Mouse (Mus musculus) forebrain, embryonic 11.5 days (tissue): ENCODE measurements at regions not wholly inside any gene's neighbourhood (a gene's known extent, or its start where the extent isn't known, plus 50 kb on each side); places are given as distances from the start of the nearest gene placed in this dataset.

ENCODE experiments used
- ATAC-seq: fragments of 200-750 bp; cut with Nextera tagmentation; replicated peaks from 2 replicates; pipeline ENCODE4 v1.8.0; 2017; ENCODE audit warnings: moderate TSS enrichment; ENCODE audit not compliant: low FRiP score
- DNase-seq: peaks from one replicate; pipeline ENCODE4 v3.0.0-alpha.2; 2017; ENCODE audit warnings: low spot score
- H3K27ac ChIP-seq: fragments of 300-500 bp; sonication (generic); 2 replicates; pipeline ENCODE4 v1.5.1; 2014; ENCODE audit warnings: low read depth, low read length
- H3K27me3 ChIP-seq: fragments of 300-500 bp; sonication (generic); 2 replicates; pipeline ENCODE4 v1.6.1; 2014; ENCODE audit warnings: mild to moderate bottlenecking, low read length, mixed read lengths; ENCODE audit not compliant: control insufficient read depth, insufficient read depth
- H3K36me3 ChIP-seq: fragments of 300-500 bp; sonication (generic); 2 replicates; pipeline ENCODE4 v1.6.1; 2014; ENCODE audit warnings: mild to moderate bottlenecking, low read length, moderate library complexity, mixed read lengths; ENCODE audit not compliant: control insufficient read depth, insufficient read depth
- H3K4me1 ChIP-seq: fragments of 300-500 bp; sonication (generic); replicated peaks from 2 replicates; pipeline ENCODE4 v1.6.1; 2014; ENCODE audit warnings: low read length, mixed read lengths; ENCODE audit not compliant: control insufficient read depth, insufficient read depth
- H3K4me2 ChIP-seq: fragments of 300-500 bp; sonication (generic); 2 replicates; pipeline ENCODE4 v1.6.1; 2014; ENCODE audit warnings: low read depth, mild to moderate bottlenecking, low read length, moderate library complexity, mixed read lengths; ENCODE audit not compliant: severe bottlenecking
- H3K4me3 ChIP-seq: fragments of 300-500 bp; sonication (generic); 2 replicates; pipeline ENCODE4 v1.5.1; 2014; ENCODE audit warnings: low read depth, low read length
- H3K9ac ChIP-seq: fragments of 300-500 bp; sonication (generic); 2 replicates; pipeline ENCODE4 v1.6.1; 2014; ENCODE audit warnings: low read length
- H3K9me3 ChIP-seq: fragments of 300-500 bp; sonication (generic); 2 replicates; pipeline ENCODE4 v1.6.1; 2016; ENCODE audit warnings: low read length, mixed read lengths; ENCODE audit not compliant: control insufficient read depth
- WGBS: fragments of 180-500 bp; shearing (Covaris S2); extraction: QIAGEN DNeasy Blood & Tissue Kit; methylation state at CpG from one replicate; pipeline ENCODE4 v1.1.7; 2014; 5-methylcytosine and 5-hydroxymethylcytosine counted together

- no peaks in the 10 kb centered on the region for H3K4me1 ChIP-seq
- H3K9ac ChIP-seq: no peak overlapping the region
- ATAC-seq (no peak), DNase-seq (no peak)
- H3K36me3 ChIP-seq: no peaks in the 10 kb centered on the region
- H3K27me3 ChIP-seq: no peaks in the 10 kb centered on the region
- no peaks in the 10 kb centered on the region for H3K9me3 ChIP-seq
- H3K27ac ChIP-seq: no peak overlapping the region
- H3K4me2 ChIP-seq: no peak overlapping the region
- no peak overlapping the region for H3K4me3 ChIP-seq
- 76% methylated on average over 3 of the region's 3 CpGs for WGBS
These were observed 134.8 kb upstream of the Gm5129 start for GRCm38 (mm10) chr5:29870537-29870936.

GRCm38 (mm10) chr5:29875451-29875850 lies 137.5 kb upstream of the Il6 start:
- no peak overlapping the region for H3K4me2 ChIP-seq

GRCm38 (mm10) chr5:29887267-29887841 lies 125.6 kb upstream of the Il6 start:
- no peaks in the 10 kb centered on the region for H3K9me3 ChIP-seq
- H3K36me3 ChIP-seq: no peaks in the 10 kb centered on the region
- no peak overlapping the region for H3K4me2 ChIP-seq
- no peaks in the 10 kb centered on the region for H3K27me3 ChIP-seq
- ATAC-seq (no peak), DNase-seq (no peak)
- no peak overlapping the region for H3K27ac ChIP-seq
- 83% methylated on average over 4 of the region's 4 CpGs for WGBS
- H3K9ac ChIP-seq: no peak overlapping the region
- H3K4me1 ChIP-seq: no peaks in the 10 kb centered on the region
- no peak overlapping the region for H3K4me3 ChIP-seq

More at GRCm38 (mm10) chr5:29875451-29875850, 137.5 kb upstream of the Il6 start:
- DNase-seq: no peak
- H3K27me3 ChIP-seq: no peaks in the 10 kb centered on the region
- no peak overlapping the region for H3K27ac ChIP-seq
- no peaks in the 10 kb centered on the region for H3K36me3 ChIP-seq
- ATAC-seq: no peak
- no peaks in the 10 kb centered on the region for H3K4me1 ChIP-seq
- 71% methylated on average over 1 of the region's 1 CpGs for WGBS
- no peaks in the 10 kb centered on the region for H3K9me3 ChIP-seq
- no peak overlapping the region for H3K4me3 ChIP-seq
- no peak overlapping the region for H3K9ac ChIP-seq

- WGBS: 84% methylated on average over 2 of the region's 2 CpGs
- DNase-seq (no peak), ATAC-seq (no peak)
These were observed 120.6 kb upstream of the Il6 start for GRCm38 (mm10) chr5:29892344-29892743.

GRCm38 (mm10) chr5:29892861-29893260 lies 120.1 kb upstream of the Il6 start:
- Histone ChIP-seq H3K27me3 (no peaks in the 10 kb centered on the region), H3K4me1 (peaks cover 4% of the 10 kb centered on the region; the same call in 1 of the 2 replicates), H3K9me3 (no peaks in the 10 kb centered on the region), H3K4me2 (no peak overlapping the region), H3K9ac (no peak overlapping the region), H3K4me3 (no peak overlapping the region), H3K27ac (no peak overlapping the region), H3K36me3 (no peaks in the 10 kb centered on the region)
- 74% methylated on average over 2 of the region's 2 CpGs for whole genome bisulfite sequencing
- ATAC-seq (no peak), DNase-seq (no peak)

More at GRCm38 (mm10) chr5:29892344-29892743, 120.6 kb upstream of the Il6 start:
- H3K4me3 ChIP-seq: no peak overlapping the region
- H3K9ac ChIP-seq: no peak overlapping the region
- no peak overlapping the region for H3K4me2 ChIP-seq
- no peaks in the 10 kb centered on the region for H3K36me3 ChIP-seq
- no peaks in the 10 kb centered on the region for H3K27me3 ChIP-seq
- no peaks in the 10 kb centered on the region for H3K9me3 ChIP-seq
- H3K27ac ChIP-seq: no peak overlapping the region
- peaks cover 4% of the 10 kb centered on the region; the same call in 1 of the 2 replicates for H3K4me1 ChIP-seq

GRCm38 (mm10) chr5:29893829-29894228 lies 119.1 kb upstream of the Il6 start:
- H3K4me2 ChIP-seq: no peak overlapping the region
- no peak overlapping the region for H3K4me3 ChIP-seq
- H3K36me3 ChIP-seq: no peaks in the 10 kb centered on the region
- peaks cover 4% of the 10 kb centered on the region; the same call in 1 of the 2 replicates for H3K4me1 ChIP-seq
- no peaks in the 10 kb centered on the region for H3K27me3 ChIP-seq
- H3K9me3 ChIP-seq: no peaks in the 10 kb centered on the region
- ATAC-seq (no peak), DNase-seq (no peak)
- no peak overlapping the region for H3K27ac ChIP-seq
- WGBS: 69% methylated on average over 5 of the region's 5 CpGs
- no peak overlapping the region for H3K9ac ChIP-seq

GRCm38 (mm10) chr5:29894606-29895595 lies 118.0 kb upstream of the Il6 start:
- WGBS: 29% methylated on average over 9 of the region's 9 CpGs
- H3K9ac ChIP-seq: no peak overlapping the region; the same call in 1 of the 2 replicates
- H3K9me3 ChIP-seq: no peaks in the 10 kb centered on the region
- ATAC-seq (no peak), DNase-seq (no peak)
- H3K4me3 ChIP-seq: no peak overlapping the region
- H3K4me1 ChIP-seq: peaks cover 4% of the 10 kb centered on the region; the same call in 1 of the 2 replicates
- H3K27ac ChIP-seq: no peak overlapping the region
- no peaks in the 10 kb centered on the region for H3K36me3 ChIP-seq
- H3K4me2 ChIP-seq: peak overlapping the region; percentile 21; the same call in 1 of the 2 replicates
- H3K27me3 ChIP-seq: no peaks in the 10 kb centered on the region

GRCm38 (mm10) chr5:29897617-29898016 lies 115.3 kb upstream of the Il6 start:
- H3K9ac ChIP-seq: no peak overlapping the region
- no peak for ATAC-seq
- H3K27me3 ChIP-seq: no peaks in the 10 kb centered on the region
- no peak overlapping the region for H3K4me2 ChIP-seq
- no peaks in the 10 kb centered on the region for H3K9me3 ChIP-seq
- peaks cover 4% of the 10 kb centered on the region; the same call in 1 of the 2 replicates for H3K4me1 ChIP-seq
- no peak for DNase-seq
- H3K4me3 ChIP-seq: no peak overlapping the region
- H3K27ac ChIP-seq: no peak overlapping the region
- no peaks in the 10 kb centered on the region for H3K36me3 ChIP-seq
